Mouse (Mus musculus): Measurements from ENCODE around the gene Plcd1.

The Plcd1 gene

DNA sequence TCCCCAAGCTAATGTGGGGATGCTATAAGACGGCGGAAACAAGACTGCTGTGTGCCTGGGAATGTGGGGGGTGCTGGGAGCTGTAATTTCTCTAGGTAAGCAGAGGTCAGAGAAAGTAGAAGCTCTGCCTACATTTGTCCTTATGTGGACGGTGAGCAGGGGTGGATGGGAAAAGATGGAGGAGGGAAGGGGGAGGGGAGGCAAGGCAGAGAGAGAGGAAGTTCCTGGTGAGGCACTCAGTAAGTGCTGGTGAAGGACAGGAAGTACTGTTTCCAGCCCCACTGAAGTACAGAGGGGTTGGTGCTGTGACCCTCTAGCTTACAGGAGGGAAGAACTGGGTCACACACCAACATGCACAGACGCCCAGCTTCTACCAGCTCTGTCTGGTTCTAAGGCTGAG, 29.0 kb downstream of the Plcd1 start:
- in situ Hi-C loops (cut with MboI; ENCODE audit: low pct_unique_long_range_greater_than_20kb in 1 of 2, low sequenced_read_pairs in 2 of 2, unreplicated experiment in 1 of 2): no loop called here

DNA sequence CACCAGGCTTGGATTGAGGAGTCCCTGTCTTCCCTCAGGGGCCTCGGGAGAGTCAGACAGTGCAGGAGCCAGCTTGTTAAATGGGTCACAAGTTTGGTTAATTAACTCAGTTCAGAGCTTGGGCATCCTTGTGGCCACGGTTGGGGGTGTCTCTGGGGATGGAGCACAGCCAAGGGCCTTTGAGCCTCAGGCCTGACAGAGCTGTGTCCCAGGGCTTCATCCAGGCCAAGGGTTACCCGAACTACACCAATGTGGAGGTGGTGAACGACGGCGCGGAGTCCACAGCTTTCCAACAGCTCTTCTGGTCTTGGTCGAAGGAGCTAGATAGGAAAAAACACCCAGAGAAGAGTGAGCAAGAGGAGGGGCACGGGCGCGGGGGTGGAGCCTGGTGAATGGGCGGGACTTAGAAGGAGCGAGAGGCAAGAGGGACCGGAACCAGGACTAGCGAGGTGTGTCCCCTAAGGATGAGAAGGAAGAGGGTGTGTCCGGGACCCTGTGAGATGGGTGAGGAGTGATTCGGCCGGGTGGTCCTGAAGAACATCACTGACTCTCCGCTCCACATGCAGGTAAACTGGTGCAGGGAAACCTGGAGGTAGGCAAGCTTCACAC, 30.2 kb downstream of the Plcd1 start:
- in situ Hi-C loops (cut with MboI; ENCODE audit: low pct_unique_long_range_greater_than_20kb in 1 of 2, low sequenced_read_pairs in 2 of 2, unreplicated experiment in 1 of 2): no loop called here

DNA sequence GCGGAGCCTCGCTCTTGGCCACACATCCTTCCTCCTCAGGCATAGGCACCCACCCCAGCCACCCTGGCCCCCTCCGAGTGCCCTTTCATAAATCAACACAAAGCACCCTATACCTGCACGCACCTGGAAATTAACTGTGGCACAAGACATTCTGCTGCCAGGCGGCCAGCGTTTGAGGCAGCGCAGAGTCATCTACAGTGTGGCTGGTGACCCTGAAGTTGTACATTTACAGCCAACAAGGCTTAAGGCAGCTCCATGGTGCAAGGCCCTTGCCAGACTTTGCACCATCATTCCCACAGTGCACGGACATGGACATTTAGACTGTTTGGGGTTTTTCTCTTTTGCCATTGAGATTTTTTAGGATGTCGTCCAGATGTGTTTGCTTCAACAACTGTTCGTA, 32.6 kb downstream of the Plcd1 start:
- in situ Hi-C loops (cut with MboI; ENCODE audit: low pct_unique_long_range_greater_than_20kb in 1 of 2, low sequenced_read_pairs in 2 of 2, unreplicated experiment in 1 of 2): no loop called here

DNA sequence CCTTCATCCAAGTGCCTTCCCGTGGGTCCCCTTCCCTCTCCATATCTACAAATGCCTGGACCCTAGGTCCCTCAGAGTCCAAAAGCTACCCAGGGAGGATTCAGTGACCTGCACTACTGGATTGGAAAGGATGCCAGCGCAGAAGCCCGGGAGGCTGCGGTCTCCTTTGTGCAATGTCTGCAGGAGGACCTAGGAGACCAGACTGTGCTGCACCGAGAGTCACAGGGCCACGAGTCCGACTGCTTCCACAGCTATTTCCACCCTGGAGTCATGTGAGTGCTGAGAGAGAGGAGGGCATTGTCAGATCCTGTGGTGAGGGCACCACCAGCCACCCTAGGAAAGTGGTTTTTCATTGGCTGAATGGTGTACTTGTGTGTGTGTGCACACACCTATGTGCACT, 35.1 kb downstream of the Plcd1 start:
- in situ Hi-C loops (cut with MboI; ENCODE audit: low pct_unique_long_range_greater_than_20kb in 1 of 2, low sequenced_read_pairs in 2 of 2, unreplicated experiment in 1 of 2): no loop called here

DNA sequence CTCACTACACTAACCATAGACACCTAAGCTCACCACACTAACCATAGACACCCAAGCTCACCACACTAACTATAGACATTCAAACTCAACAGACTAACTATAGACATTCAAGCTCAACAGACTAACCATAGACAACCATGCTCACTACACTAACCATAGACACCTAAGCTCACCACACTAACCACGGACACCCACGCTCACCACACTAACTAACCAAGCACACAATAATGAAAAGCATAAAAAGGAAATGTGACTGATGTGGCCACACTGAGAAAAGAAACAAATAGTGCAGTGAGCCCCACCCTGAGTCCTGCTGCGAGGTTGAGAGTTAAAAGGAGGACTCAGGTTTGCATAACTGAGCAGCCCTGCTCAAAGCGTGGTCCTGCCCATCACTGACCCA, 38.0 kb downstream of the Plcd1 start:
- in situ Hi-C loops (cut with MboI; ENCODE audit: low pct_unique_long_range_greater_than_20kb in 1 of 2, low sequenced_read_pairs in 2 of 2, unreplicated experiment in 1 of 2): no loop called here

DNA sequence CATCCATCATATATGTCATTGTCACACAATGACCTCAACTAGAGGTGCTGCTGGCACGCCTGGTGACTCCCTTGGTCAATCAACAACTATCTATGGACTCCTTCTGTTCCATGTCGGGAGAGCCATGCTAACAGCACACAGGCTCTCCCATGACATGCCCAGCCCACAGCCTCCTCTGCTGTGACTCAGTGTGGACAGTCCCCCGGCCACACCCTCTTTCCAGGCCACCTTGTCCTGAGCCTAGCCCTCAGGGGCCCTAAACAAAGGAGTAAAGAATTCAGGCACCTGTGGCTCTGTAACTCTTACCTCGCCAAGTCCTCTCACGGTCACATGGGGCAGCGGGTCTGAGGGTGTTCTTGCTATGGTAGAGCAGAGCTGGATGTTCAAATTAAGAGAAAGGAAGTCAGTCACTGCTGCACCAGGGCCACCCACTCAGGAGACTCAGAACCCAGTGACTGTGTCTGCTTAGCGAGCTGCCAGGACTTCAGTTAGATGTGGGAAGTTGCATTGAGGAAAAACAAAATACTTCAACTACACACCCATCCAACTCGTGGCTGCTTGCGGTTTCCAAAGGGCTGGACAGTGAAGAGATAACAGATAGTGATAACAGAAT, 39.2 kb downstream of the Plcd1 start:
- in situ Hi-C loops (cut with MboI; ENCODE audit: low pct_unique_long_range_greater_than_20kb in 1 of 2, low sequenced_read_pairs in 2 of 2, unreplicated experiment in 1 of 2): no loop called here

DNA sequence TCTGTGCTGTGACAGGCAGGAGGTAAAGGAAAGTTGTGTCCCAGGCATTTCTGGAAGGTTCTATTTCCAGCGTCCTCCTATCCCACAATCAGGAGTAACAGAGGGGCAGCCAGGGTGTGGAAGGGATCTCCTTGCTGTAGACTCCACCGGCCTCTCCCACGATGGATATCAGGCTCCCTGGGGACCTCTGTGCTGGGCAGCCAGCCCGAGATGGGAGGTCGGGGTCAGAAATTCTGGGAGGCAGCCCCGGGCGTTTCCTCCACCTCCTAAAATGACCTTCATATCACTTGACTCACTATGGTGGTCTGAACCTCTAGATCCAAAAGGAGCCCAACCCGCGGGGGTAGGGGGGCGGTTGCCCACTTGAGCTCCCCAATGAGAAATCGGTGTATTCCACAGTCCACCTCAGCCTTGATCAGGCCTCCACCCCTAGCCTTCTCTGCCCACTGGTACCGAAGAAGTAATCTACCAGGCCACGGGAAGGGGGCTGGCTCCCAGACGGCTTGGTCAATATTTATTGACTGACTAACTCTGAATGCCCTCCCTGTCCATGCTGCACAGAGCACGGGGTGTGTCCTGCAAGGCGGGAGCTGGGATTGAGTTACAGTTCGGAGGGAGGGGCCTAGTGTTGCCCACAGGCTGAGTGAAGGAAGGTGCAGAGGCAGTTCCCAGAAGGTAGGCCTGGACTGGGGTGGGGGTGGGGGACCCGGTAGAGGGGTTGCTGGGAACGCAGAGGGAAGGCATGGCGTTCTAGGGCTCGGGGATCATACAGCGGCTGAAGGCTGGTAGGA, 41.0 kb downstream of the Plcd1 start, which contains the start of gene Vill:
Gene Vill (plus strand): TSS at position 625 of the 791 bp plus-strand sequence.
- in situ Hi-C loops (cut with MboI; ENCODE audit: low pct_unique_long_range_greater_than_20kb in 1 of 2, low sequenced_read_pairs in 2 of 2, unreplicated experiment in 1 of 2): no loop called here

DNA sequence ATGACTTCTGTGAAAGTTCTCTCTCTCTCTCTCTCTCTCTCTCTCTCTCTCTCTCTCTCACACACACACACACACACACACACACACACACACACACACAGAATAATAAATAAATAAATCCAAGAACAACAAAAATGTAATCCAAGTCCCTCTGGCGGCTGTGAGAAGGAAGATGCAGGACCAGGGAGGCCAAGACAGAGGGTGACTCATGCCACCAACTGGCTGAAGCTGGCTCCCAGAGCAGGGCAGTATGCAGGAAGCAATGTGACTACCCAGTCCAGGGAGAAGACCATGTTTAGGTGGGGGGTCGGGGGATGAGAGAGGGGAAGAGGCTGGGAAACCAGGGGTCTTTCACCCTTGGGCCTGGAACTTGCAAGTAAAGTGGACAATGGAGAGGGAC, 42.1 kb downstream of the Plcd1 start:
- in situ Hi-C loops (cut with MboI; ENCODE audit: low pct_unique_long_range_greater_than_20kb in 1 of 2, low sequenced_read_pairs in 2 of 2, unreplicated experiment in 1 of 2): no loop called here

DNA sequence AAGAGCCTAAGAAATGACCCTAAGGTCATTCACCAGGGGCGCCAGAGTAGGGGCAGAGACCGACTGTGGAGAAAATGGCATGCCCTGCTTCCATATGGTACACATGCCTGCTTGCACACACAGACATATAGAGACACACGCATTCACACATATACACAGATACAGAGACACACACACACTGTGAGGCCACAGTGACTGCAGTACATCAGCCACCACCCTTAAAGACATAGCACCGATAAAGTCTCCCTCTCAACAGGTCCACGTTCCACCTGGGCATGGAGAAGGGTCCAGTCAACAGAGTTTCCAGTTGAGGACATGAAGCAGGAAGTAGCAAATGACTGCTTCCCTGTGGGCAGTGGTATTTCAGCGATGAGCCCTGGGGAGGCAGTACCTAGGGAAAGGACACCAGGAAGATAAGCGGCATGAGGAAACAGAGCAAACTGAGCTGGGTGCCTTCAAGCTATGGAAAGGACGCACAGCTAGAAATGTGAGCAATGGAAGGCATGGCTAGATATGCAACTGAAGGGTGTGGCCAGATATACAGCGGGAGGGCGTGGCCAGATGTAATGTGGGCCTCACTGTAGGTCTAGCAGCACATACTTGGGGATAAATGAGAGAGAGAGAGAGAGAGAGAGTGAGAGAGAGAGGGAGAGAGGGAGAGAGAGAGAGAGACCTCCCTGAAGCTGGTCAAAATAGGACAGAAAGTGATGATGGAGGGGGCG, 45.0 kb downstream of the Plcd1 start:
- in situ Hi-C loops (cut with MboI; ENCODE audit: low pct_unique_long_range_greater_than_20kb in 1 of 2, low sequenced_read_pairs in 2 of 2, unreplicated experiment in 1 of 2): no loop called here

DNA sequence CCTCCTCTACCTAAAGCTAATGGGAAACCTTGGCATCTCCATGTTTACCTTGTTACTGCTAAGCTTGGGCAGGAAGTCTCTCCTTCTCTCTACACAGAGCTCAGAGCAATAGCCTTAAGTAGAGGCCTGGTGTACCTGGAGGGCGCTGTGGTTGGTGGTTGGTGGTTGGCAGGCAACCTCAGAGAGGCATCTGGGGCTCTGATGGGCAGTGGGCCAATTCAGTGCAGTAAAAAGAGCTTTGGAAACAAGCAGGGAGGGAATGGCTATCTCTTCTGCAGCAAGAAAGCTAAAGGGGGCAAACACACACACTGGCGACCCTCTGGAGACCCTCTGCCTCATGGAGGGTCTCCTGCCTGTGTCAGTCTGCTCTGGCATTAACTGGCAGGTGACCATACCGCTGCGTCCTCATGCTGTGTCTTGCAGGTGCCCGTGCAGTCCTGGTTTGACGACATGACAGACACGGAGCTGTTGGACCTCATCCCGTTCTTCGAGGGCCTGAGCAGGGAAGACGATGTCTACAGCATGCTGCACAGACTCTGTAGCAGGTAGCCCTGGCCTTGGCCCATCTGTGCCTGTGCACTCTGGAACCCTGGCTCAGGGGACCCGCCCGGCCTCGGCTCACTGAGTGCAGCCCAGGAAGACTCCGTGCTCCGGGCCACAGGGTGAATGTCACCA, 53.1 kb downstream of the Plcd1 start:
- in situ Hi-C loops (cut with MboI; ENCODE audit: low pct_unique_long_range_greater_than_20kb in 1 of 2, low sequenced_read_pairs in 2 of 2, unreplicated experiment in 1 of 2): no loop called here

DNA sequence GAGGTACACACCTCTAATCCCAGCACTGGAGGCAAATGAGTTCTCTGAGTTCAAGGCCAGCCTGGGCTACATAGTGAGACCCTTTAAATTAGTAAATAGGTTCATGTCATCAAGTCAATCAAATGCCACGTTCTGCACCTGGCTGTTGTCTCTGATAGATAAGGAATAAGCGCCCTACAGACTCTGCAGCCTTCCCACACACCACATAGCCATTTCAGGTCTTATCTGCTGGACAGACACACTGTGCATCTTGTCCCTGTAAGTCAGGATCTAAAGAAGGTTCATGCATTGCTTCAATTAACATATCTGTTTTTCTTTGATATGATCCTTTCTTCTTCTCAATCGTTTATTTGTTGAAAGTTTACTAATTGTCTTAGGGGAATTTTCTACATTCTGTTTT, 54.7 kb downstream of the Plcd1 start:
- in situ Hi-C loops (cut with MboI; ENCODE audit: low pct_unique_long_range_greater_than_20kb in 1 of 2, low sequenced_read_pairs in 2 of 2, unreplicated experiment in 1 of 2): loop anchor here in 1 of 2 experiments (10.0 kb wide), 1 partner anchor 124 kb away; no protein-coding TSS in a partner anchor

DNA sequence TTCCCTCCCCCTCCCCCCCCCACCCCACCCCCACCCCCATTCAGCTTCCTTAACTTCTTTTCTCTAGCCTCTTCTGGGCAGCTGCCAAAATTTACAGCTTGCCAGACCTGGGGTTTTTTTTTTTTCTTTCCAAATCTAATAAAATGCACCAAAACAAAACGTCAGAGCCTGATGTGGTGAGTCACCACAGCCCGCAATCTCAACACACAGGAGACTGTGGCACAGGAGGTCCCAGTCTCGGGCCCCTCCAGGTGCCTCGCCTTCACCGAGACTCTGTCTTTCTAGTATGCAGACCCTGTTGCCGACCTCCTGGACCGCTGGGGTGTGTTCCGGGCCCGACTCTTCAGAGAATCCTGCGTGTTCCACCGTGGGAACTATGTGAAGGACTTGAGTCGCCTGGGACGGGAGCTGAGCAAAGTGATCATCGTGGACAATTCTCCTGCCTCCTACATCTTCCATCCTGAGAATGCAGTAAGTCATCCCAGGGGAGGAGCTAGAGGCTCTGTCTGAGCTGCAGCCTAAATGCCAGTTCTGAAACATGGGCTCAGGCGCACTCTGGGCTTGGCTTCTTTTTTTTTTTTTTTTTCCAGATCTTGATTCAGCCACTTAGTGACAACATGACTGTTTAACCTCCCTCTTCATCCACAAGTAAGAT, 56.1 kb downstream of the Plcd1 start:
- in situ Hi-C loops (cut with MboI; ENCODE audit: low pct_unique_long_range_greater_than_20kb in 1 of 2, low sequenced_read_pairs in 2 of 2, unreplicated experiment in 1 of 2): loop anchor here in 1 of 2 experiments (10.0 kb wide), 1 partner anchor 122 kb away; no protein-coding TSS in a partner anchor

DNA sequence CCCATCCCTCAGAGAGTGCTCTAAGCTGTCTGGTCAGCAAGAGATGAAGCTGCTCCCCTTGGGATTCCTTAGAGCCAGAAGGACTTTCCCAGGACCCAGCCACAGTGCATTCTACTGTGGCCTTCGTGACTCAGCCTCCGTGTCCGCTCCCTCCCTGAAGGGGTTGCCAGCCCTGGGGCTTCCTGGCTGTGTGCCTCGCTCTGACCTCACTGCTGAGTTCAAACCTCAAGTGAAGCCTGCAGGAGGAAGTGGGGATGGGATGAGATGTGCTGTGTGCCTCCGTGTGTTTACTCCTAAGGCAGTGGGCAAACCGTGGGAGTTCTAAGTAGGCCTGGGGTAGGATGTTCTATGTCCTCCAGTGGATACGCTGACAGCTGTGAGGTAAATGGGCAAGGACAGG, 57.5 kb downstream of the Plcd1 start:
- in situ Hi-C loops (cut with MboI; ENCODE audit: low pct_unique_long_range_greater_than_20kb in 1 of 2, low sequenced_read_pairs in 2 of 2, unreplicated experiment in 1 of 2): loop anchor here in 1 of 2 experiments (10.0 kb wide), 1 partner anchor 121 kb away; no protein-coding TSS in a partner anchor

DNA sequence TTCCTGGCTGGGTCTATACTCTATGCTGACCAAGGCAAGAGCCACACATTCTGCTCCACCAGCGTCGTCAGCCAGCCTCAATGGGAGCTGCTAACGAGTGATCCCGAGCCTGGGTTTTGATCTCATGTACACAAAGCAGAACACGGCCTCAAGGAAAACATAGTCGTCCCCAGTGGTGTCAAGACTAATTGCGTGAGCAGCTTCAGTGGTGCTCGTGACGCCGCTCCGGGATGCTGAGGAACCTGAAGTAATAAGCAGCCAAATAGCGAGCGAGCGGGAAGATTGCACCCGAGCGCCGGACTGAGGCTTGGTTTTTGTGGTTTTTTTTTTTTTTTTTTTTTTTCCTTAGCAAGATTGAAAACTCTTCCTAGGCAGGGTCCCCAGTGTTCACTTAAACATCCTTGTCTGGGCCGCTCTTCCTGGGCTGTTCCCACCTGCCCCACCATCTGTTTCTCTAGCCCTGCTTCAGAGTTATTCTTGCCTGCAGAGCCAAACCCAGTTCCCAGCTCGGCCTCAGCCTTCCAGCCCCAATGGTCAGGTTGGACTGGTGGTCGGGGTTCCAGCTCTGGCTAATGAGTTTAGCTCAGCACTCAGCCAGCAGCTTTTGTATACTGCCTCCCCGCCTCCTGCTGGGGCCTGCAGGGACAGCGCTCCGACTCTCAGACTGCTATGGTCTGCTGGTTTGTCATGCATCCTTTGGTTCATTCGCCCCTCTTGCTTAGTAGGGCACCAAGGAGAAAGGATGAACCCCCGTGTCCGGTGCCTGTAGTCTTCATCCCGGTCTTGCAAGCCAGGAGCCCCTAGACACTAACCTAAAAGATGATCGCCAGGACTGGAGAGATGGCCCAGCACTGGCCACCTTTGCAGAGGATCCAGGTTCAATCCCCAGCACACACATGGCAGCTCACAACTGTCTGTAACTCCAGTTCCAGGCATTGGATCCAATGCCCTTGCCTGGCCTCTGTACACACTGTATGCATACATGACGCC, 58.3 kb downstream of the Plcd1 start:
- in situ Hi-C loops (cut with MboI; ENCODE audit: low pct_unique_long_range_greater_than_20kb in 1 of 2, low sequenced_read_pairs in 2 of 2, unreplicated experiment in 1 of 2): loop anchor here in 1 of 2 experiments (10.0 kb wide), 1 partner anchor 120 kb away; no protein-coding TSS in a partner anchor

DNA sequence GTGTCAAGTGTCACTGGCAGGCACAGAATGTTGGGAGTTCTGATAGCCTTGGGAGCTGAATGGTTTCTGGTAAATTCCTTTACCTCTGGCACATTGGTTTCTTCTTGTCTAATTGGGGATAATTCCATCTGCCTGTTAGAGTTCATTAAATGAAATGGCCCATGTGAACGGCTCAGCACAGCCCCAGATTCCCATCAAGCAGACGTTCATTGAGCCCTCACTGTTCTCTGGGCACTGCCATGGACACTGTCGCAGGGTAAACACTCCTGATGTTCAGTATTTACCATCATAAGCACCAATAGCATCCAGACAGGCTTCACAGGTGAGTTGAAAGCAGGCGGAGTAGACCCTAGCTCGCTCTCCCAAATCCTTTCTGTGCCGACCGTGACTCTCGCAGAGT, 59.2 kb downstream of the Plcd1 start:
- in situ Hi-C loops (cut with MboI; ENCODE audit: low pct_unique_long_range_greater_than_20kb in 1 of 2, low sequenced_read_pairs in 2 of 2, unreplicated experiment in 1 of 2): loop anchor here in 1 of 2 experiments (10.0 kb wide), 1 partner anchor 119 kb away; no protein-coding TSS in a partner anchor

DNA sequence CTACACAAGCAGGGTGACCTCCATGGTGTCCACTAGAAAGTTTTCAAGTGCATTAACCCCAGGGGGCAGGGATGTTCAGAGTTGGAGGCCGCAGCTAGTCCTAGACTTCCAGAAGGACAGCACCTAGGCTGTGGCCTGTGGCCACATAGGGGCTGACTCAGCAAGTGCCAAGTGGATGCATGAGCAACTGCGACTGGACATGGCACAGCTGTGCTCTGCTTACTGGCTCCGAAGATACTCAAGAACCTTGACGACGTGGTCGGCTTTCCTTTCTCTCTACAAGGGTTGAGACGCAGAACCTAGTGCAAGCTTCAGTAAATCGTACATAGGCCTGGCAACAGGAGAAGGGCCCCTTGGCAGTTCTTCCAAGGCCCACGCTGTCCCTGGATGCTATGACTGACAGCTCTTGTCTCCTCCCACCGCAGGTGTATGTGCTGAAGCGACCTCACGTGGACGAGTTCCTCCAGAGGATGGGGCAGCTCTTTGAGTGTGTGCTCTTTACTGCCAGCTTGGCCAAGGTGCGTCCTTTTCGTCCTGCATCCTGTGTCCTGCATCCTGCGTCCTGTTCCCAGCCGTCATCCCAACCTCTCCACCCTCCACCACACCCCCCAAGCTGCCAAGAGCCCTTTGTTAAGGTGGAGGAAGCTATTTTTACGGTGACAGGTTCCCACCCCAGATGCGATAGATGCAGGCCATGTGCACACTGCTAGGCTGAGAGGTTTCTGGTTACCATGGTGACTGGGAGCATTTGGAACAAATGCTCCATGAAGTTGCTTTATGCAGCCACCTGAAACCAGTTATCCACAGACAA, 60.0 kb downstream of the Plcd1 start:
- in situ Hi-C loops (cut with MboI; ENCODE audit: low pct_unique_long_range_greater_than_20kb in 1 of 2, low sequenced_read_pairs in 2 of 2, unreplicated experiment in 1 of 2): loop anchor here in 1 of 2 experiments (10.0 kb wide), 1 partner anchor 119 kb away; no protein-coding TSS in a partner anchor

Measured in mouse embryonic stem cell (cell line).